Mouse (Mus musculus) heart, embryonic 15.5 days (tissue): Measurements from ENCODE around the gene Actn2. TPM values are rescaled to one million over a fixed set of nuclear protein-coding genes. Genes with fewer than 3 reads are reported as not detected.

Source experiments
- ATAC-seq: fragments of 200-750 bp; cut with Nextera tagmentation; replicated peaks from 2 replicates; pipeline ENCODE4 v1.8.0; 2017; ENCODE audit warnings: low read depth, moderate TSS enrichment; ENCODE audit not compliant: insufficient number of reproducible peaks, insufficient read depth, low FRiP score
- H3K27ac ChIP-seq: fragments of 300-500 bp; sonication (generic); 2 replicates; pipeline ENCODE4 v1.5.1; 2015; ENCODE audit warnings: mild to moderate bottlenecking, inconsistent platforms
- H3K27me3 ChIP-seq: fragments of 300-500 bp; sonication (generic); 2 replicates; pipeline ENCODE4 v1.6.1; 2015; ENCODE audit warnings: inconsistent platforms
- H3K36me3 ChIP-seq: fragments of 300-500 bp; sonication (generic); 2 replicates; pipeline ENCODE4 v1.6.1; 2015; ENCODE audit warnings: mild to moderate bottlenecking, inconsistent platforms
- H3K4me1 ChIP-seq: fragments of 300-500 bp; sonication (generic); replicated peaks from 2 replicates; pipeline ENCODE4 v1.6.1; 2015; ENCODE audit warnings: inconsistent platforms
- H3K4me2 ChIP-seq: fragments of 300-500 bp; sonication (generic); 2 replicates; pipeline ENCODE4 v1.6.1; 2015; ENCODE audit warnings: inconsistent platforms, mild to moderate bottlenecking, moderate library complexity
- H3K4me3 ChIP-seq: fragments of 300-500 bp; sonication (generic); 2 replicates; pipeline ENCODE4 v1.5.1; 2015; ENCODE audit warnings: mild to moderate bottlenecking, inconsistent platforms
- H3K9ac ChIP-seq: fragments of 300-500 bp; sonication (generic); 2 replicates; pipeline ENCODE4 v1.6.1; 2015; ENCODE audit warnings: mild to moderate bottlenecking, inconsistent platforms
- H3K9me3 ChIP-seq: fragments of 300-500 bp; sonication (generic); replicated peaks from 2 replicates; pipeline ENCODE4 v1.6.1; 2016; ENCODE audit warnings: inconsistent platforms
- WGBS: fragments of 180-500 bp; shearing (Covaris S2); methylation state at CpG from one replicate; pipeline ENCODE4 v1.1.7; 2015; ENCODE audit warnings: mixed read lengths; 5-methylcytosine and 5-hydroxymethylcytosine counted together
- polyA plus RNA-seq: library from polyadenylated mRNA; unstranded; fragments of >200 nt; fragmentation: Nextera tagmentation; extraction: Ambion mirVana; gene quantifications from 2 replicates; pipeline ENCODE4 v1.2.1, GENCODE M21; 2015

The Actn2 gene
- polyA plus RNA-seq, 1 experiment from 2014 or later, result 1,519 TPM

DNA sequence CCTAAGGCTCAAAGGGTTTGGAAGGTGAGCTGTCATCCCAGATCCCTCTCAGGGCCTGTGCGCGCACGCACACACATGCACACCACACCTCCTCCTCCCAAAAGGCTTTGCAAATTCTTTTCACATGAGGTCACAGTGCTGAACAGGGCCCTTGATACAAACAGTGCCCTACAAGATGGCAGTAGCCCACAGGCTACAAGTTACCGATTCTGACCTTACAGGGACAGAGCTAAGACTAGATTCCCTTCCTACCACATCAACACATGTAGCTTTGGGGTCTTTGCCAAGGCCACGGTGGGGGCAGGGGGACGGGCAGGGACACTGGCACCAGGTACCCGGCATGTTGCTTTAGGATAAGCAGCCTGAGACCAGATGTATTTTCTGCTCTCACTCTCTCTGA is 46.8 kb downstream of the Actn2 start:
- H3K27me3 ChIP-seq, result no peaks in the 10 kb centered on the region
- peaks cover 18% of the 10 kb centered on the region for H3K4me1 ChIP-seq
- H3K4me3 ChIP-seq, result no peak overlapping the region
- no peak overlapping the region for H3K9ac ChIP-seq
- no peaks in the 10 kb centered on the region for H3K9me3 ChIP-seq
- H3K27ac ChIP-seq, result peak overlapping the region; percentile 84
- peaks cover 47% of the 10 kb centered on the region for H3K36me3 ChIP-seq
- ATAC-seq, result peak; percentile 90
- no peak overlapping the region for H3K4me2 ChIP-seq
- 32% methylated on average over 7 of the region's 7 CpGs for WGBS

DNA sequence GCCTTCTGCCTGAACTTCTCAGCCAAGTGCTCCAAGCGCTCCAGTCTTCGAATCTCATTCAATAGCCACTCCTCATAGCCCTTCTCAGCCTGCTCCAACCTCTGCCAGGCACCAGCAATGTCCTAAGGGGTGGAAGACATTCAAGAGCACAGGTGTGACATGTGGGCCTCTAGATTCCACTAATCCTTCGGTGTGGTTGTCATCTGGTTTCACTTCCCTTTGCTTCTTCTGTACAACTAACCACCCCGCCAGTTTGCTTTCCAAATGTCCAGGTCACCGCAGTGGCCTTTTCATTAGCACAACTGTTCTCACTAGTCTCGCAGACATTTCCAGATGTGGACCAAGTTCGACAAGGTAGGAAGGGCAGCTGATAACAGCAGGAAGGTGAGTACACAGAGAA is 49.9 kb downstream of the Actn2 start:
- H3K4me1 ChIP-seq, result peaks cover 15% of the 10 kb centered on the region
- ATAC-seq, result no peak
- no peak overlapping the region for H3K4me3 ChIP-seq
- no peaks in the 10 kb centered on the region for H3K27me3 ChIP-seq
- H3K4me2 ChIP-seq, result no peak overlapping the region
- 81% methylated on average over 7 of the region's 7 CpGs for WGBS
- no peak overlapping the region for H3K27ac ChIP-seq
- H3K36me3 ChIP-seq, result peaks cover 62% of the 10 kb centered on the region
- no peaks in the 10 kb centered on the region for H3K9me3 ChIP-seq
- no peak overlapping the region for H3K9ac ChIP-seq

GRCm38 (mm10) chr13:12284528-12284927 is 56.0 kb downstream of the Actn2 start:
- H3K27ac ChIP-seq, result peak overlapping the region; percentile 88
- no peak overlapping the region for H3K9ac ChIP-seq
- no peak for ATAC-seq
- peaks cover 8% of the 10 kb centered on the region for H3K4me1 ChIP-seq
- no peak overlapping the region for H3K4me2 ChIP-seq
- no peak overlapping the region for H3K4me3 ChIP-seq
- H3K27me3 ChIP-seq, result no peaks in the 10 kb centered on the region
- peaks cover 56% of the 10 kb centered on the region; the same call in 1 of the 2 replicates for H3K36me3 ChIP-seq
- WGBS, result 70% methylated on average over 11 of the region's 11 CpGs
- H3K9me3 ChIP-seq, result no peaks in the 10 kb centered on the region

GRCm38 (mm10) chr13:12283826-12284225 is 56.7 kb downstream of the Actn2 start:
- Histone ChIP-seq H3K36me3 (peaks cover 53% of the 10 kb centered on the region; the same call in 1 of the 2 replicates), H3K4me2 (no peak overlapping the region), H3K9me3 (no peaks in the 10 kb centered on the region), H3K9ac (no peak overlapping the region), H3K27me3 (no peaks in the 10 kb centered on the region), H3K4me3 (no peak overlapping the region), H3K27ac (peak overlapping the region; percentile 88), H3K4me1 (peaks cover 11% of the 10 kb centered on the region)
- 46% methylated on average over 3 of the region's 3 CpGs for WGBS
- ATAC-seq, result peak; percentile 83

GRCm38 (mm10) chr13:12274721-12275120 is 65.8 kb downstream of the Actn2 start:
- peak; percentile 79 for ATAC-seq
- Histone ChIP-seq H3K27me3 (no peaks in the 10 kb centered on the region), H3K36me3 (peaks cover 58% of the 10 kb centered on the region), H3K4me1 (peaks cover 36% of the 10 kb centered on the region), H3K27ac (peak overlapping the region; percentile 87), H3K9me3 (no peaks in the 10 kb centered on the region), H3K4me3 (no peak overlapping the region), H3K4me2 (no peak overlapping the region), H3K9ac (peak overlapping the region; percentile 21; the same call in 1 of the 2 replicates)
- WGBS, result 42% methylated on average over 6 of the region's 6 CpGs

- Histone ChIP-seq H3K9me3 (no peaks in the 10 kb centered on the region), H3K9ac (peak overlapping the region; percentile 21; the same call in 1 of the 2 replicates), H3K27me3 (no peaks in the 10 kb centered on the region), H3K36me3 (peaks cover 59% of the 10 kb centered on the region), H3K4me1 (peaks cover 36% of the 10 kb centered on the region), H3K4me2 (no peak overlapping the region), H3K27ac (peak overlapping the region; percentile 87), H3K4me3 (no peak overlapping the region)
- WGBS, result 84% methylated on average over 4 of the region's 4 CpGs
- no peak for ATAC-seq
Observed at GRCm38 (mm10) chr13:12274220-12274619, 66.3 kb downstream of the Actn2 start.

DNA sequence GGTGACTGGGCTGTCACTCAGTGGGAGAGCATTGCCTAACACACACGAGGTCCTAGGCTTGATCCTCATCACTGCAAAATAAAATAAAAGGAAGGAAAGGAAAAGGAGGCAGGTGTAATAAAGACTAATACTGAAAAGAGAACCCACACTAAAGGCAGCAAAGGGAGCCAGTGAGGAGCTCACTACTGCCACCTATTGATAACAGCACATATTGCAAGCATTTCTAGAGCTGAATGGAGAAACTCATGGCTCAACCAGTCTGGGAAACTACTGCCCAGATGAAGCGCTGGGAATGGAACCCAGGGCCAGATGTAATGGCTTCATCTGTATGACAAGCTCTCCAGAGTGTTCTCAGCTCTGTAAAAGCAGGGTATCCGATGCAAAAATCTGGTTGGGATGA is 67.6 kb downstream of the Actn2 start:
- Histone ChIP-seq H3K27me3 (no peaks in the 10 kb centered on the region), H3K36me3 (peaks cover 62% of the 10 kb centered on the region), H3K9me3 (no peaks in the 10 kb centered on the region), H3K9ac (no peak overlapping the region), H3K27ac (peak overlapping the region; percentile 87), H3K4me2 (no peak overlapping the region), H3K4me3 (no peak overlapping the region), H3K4me1 (peaks cover 28% of the 10 kb centered on the region)
- 44% methylated on average over 3 of the region's 3 CpGs for WGBS
- no peak for ATAC-seq

- no peak for ATAC-seq
- H3K9me3 ChIP-seq, result no peaks in the 10 kb centered on the region
- H3K27ac ChIP-seq, result no peak overlapping the region
- H3K4me1 ChIP-seq, result peaks cover 3% of the 10 kb centered on the region; the same call in 1 of the 2 replicates
- no peak overlapping the region for H3K4me3 ChIP-seq
- H3K4me2 ChIP-seq, result no peak overlapping the region
- H3K9ac ChIP-seq, result no peak overlapping the region
- peaks cover 42% of the 10 kb centered on the region for H3K36me3 ChIP-seq
- H3K27me3 ChIP-seq, result no peaks in the 10 kb centered on the region
- WGBS, result 88% methylated on average over 3 of the region's 3 CpGs
Observed at GRCm38 (mm10) chr13:12267971-12268370, 72.6 kb downstream of the Actn2 start.

- peaks cover 35% of the 10 kb centered on the region for H3K36me3 ChIP-seq
- H3K4me3 ChIP-seq, result no peak overlapping the region
- no peaks in the 10 kb centered on the region for H3K27me3 ChIP-seq
- no peak overlapping the region for H3K9ac ChIP-seq
- H3K27ac ChIP-seq, result no peak overlapping the region
- ATAC-seq, result no peak
- no peaks in the 10 kb centered on the region for H3K4me1 ChIP-seq
- H3K4me2 ChIP-seq, result no peak overlapping the region
- 60% methylated on average over 3 of the region's 3 CpGs for WGBS
- H3K9me3 ChIP-seq, result no peaks in the 10 kb centered on the region
Observed at GRCm38 (mm10) chr13:12267097-12267496, 73.5 kb downstream of the Actn2 start.

DNA sequence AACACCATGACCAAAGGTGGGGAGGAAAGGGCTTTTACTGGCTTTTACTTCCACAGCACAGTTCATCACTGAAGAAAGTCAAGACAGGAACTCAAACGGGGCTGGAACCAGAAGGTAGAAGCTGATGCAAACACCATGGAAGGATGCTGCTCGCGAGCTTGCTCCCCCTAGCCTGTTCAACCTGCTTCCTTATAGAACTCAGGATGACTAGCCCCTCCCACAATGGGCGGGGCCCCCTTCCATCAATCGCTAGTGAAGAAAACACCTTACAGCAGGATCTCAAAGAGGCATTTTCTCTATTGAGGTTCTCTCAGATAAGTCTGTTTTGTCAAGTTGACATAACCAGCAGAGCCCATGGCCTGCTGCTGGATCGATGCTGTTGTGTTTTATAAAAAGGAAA is 76.6 kb downstream of the Actn2 start:
- Histone ChIP-seq H3K4me2 (no peak overlapping the region), H3K9ac (no peak overlapping the region), H3K4me3 (no peak overlapping the region), H3K36me3 (peaks cover 16% of the 10 kb centered on the region), H3K9me3 (no peaks in the 10 kb centered on the region; the same call in 1 of the 2 replicates), H3K4me1 (no peaks in the 10 kb centered on the region), H3K27ac (no peak overlapping the region), H3K27me3 (no peaks in the 10 kb centered on the region)
- ATAC-seq, result no peak
- WGBS, result 69% methylated on average over 6 of the region's 6 CpGs

GRCm38 (mm10) chr13:12261505-12261904 is 79.1 kb downstream of the Actn2 start:
- H3K4me1 ChIP-seq, result peaks cover 5% of the 10 kb centered on the region
- H3K27ac ChIP-seq, result no peak overlapping the region
- H3K4me3 ChIP-seq, result no peak overlapping the region
- H3K27me3 ChIP-seq, result no peaks in the 10 kb centered on the region
- ATAC-seq, result no peak
- no peaks in the 10 kb centered on the region for H3K36me3 ChIP-seq
- no peak overlapping the region for H3K9ac ChIP-seq
- H3K4me2 ChIP-seq, result no peak overlapping the region
- H3K9me3 ChIP-seq, result no peaks in the 10 kb centered on the region; the same call in 1 of the 2 replicates
